Mouse (Mus musculus) neutrophil, adult 59 days (primary cell): ENCODE results near the gene Mknk2. TPM values are rescaled to one million over a fixed set of nuclear protein-coding genes. Genes with fewer than 3 reads are reported as not detected.

Source experiments
- total RNA-seq, 2 experiments: library from RNA; stranded (reverse); gene quantifications; 1 replicate in 1 of 2; 2 replicates in 1 of 2; pipeline ENCODE4 v1.2.4; 2023

Gene Mknk2
- 100 to 1,000 TPM; 173 to 188 TPM for total RNA-seq

GRCm38 (mm10) chr10:80677942-80678436 is at the start of gene Mknk2:
TSS of gene Mknk2 (minus strand) at chr10:80678112.

GRCm38 (mm10) chr10:80701721-80702535 is 24.0 kb upstream of the Mknk2 start, which contains the start of the genes Mob3a and Izumo4:
TSS of gene Mob3a (minus strand) at chr10:80701977.
TSS of gene Izumo4 (plus strand) at chr10:80702184.

DNA sequence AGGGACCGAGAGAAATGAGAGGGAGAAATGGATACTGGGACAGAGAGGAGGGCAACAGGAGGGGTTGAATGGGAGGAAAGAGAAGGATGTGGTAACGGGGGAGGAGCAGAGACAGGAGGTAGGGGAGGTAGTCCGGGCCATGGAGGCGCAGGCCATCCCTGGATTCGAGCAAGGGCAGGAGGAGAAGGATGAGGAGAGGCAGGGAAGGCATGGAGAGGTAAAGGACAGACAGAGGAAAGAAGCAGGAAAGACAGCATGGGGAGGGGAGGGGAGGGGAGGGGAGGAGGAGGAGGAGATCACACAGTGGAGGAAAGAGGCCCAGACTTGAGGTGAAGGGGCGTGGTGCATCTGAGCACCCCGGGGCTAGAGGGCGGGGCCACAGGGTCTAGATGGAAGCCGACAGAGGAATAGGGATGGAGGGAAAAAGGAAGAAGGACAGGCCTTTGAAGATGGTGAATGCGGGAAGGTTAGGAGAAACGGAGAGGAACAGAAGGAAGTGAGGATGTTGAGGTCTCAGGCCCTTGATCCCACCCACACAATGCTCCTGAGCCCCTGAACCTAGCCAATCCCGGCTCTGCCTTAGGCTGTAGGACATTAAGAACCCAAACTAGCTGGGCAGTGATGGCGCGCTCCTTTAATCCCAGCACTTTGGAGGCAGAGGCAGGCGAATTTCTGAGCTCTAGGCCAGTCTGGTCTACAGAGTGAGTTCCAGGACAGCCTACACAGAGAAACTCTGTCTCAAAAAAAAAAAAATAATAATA is 20.9 kb downstream of the Mknk2 start, which contains the start of gene Btbd2:
Btbd2 (minus strand) TSS at position 209 of the 761 bp plus-strand sequence.

GRCm38 (mm10) chr10:80622661-80623456 is 55.1 kb downstream of the Mknk2 start, which contains the start of gene Csnk1g2:
TSS of gene Csnk1g2 (plus strand) at chr10:80622838.

Other genes starting within 250 kb of the Mknk2 start
- gene Tcf3, start 244.5 kb downstream of the Mknk2 start, total RNA-seq: 10 to 100 TPM; 52.0 to 52.8 TPM
- not detected for gene Onecut3, start 183.3 kb downstream of the Mknk2 start, total RNA-seq
- gene Atp8b3, start 139.0 kb downstream of the Mknk2 start, total RNA-seq: not detected
- gene Rexo1, start 116.6 kb downstream of the Mknk2 start, total RNA-seq: 10 to 100 TPM; 57.9 to 70.1 TPM
- gene Klf16, start 100.8 kb downstream of the Mknk2 start, total RNA-seq: 1 to 10 TPM; 8.1 to 9.0 TPM
- 10 to 100 TPM; 49.2 to 49.7 TPM for gene Abhd17a, start 87.8 kb downstream of the Mknk2 start, total RNA-seq
- 10 to 100 TPM; 10.7 to 11.9 TPM for gene Scamp4, start 75.2 kb downstream of the Mknk2 start, total RNA-seq
- 1 to 10 TPM; 1.4 to 3.0 TPM for gene Adat3, start 75.2 kb downstream of the Mknk2 start, total RNA-seq
- 1 to 10 TPM in 1 of 2 experiments, under 1 TPM in 1; 0.69 to 1.1 TPM for gene Gm49322, start 72.1 kb downstream of the Mknk2 start, total RNA-seq
- 100 to 1,000 TPM; 131 TPM for gene Csnk1g2, start 55.3 kb downstream of the Mknk2 start, total RNA-seq
- 10 to 100 TPM; 14.8 to 25.5 TPM for gene Btbd2, start 21.0 kb downstream of the Mknk2 start, total RNA-seq
- 100 to 1,000 TPM; 137 to 153 TPM for gene Mob3a, start 23.9 kb upstream of the Mknk2 start, total RNA-seq
- gene Izumo4, start 24.1 kb upstream of the Mknk2 start, total RNA-seq: 10 to 100 TPM; 15.2 to 15.8 TPM
- 100 to 1,000 TPM in 1 of 2 experiments, 10 to 100 TPM in 1; 82.9 to 110 TPM for gene Ap3d1, start 64.2 kb upstream of the Mknk2 start, total RNA-seq
- gene Dot1l, start 77.1 kb upstream of the Mknk2 start, total RNA-seq: 10 to 100 TPM; 25.7 to 29.4 TPM
- 10 to 100 TPM; 46.8 to 52.8 TPM for gene Sf3a2, start 120.1 kb upstream of the Mknk2 start, total RNA-seq
- gene Plekhj1, start 120.5 kb upstream of the Mknk2 start, total RNA-seq: 10 to 100 TPM; 71.4 to 87.6 TPM
- gene Amh, start 127.1 kb upstream of the Mknk2 start, total RNA-seq: under 1 TPM; 0.37 to 0.76 TPM
- gene Jsrp1, start 135.4 kb upstream of the Mknk2 start, total RNA-seq: not detected
- gene Oaz1, start 148.5 kb upstream of the Mknk2 start, total RNA-seq: 100 to 1,000 TPM; 575 to 577 TPM
- gene Lingo3, start 165.9 kb upstream of the Mknk2 start, total RNA-seq: not detected
- gene Lsm7, start 177.1 kb upstream of the Mknk2 start, total RNA-seq: 10 to 100 TPM; 16.3 to 17.5 TPM
- gene Sppl2b, start 177.2 kb upstream of the Mknk2 start, total RNA-seq: 10 to 100 TPM; 23.0 to 25.9 TPM
- gene Tmprss9, start 193.7 kb upstream of the Mknk2 start, total RNA-seq: not detected
- 10 to 100 TPM; 43.0 to 50.4 TPM for gene Timm13, start 222.9 kb upstream of the Mknk2 start, total RNA-seq
- gene Lmnb2, start 240.1 kb upstream of the Mknk2 start, total RNA-seq: 10 to 100 TPM; 20.5 to 24.4 TPM